Mouse (Mus musculus) megakaryocyte, adult 5-6 weeks (primary cell): ENCODE results near the gene Ebf4. TPM values are rescaled to one million over a fixed set of nuclear protein-coding genes. Genes with fewer than 3 reads are reported as not detected.

ENCODE experiments used
- ATAC-seq: 2 replicates; pipeline ENCODE4 v1.8.0; 2016; ENCODE audit warnings: mild to moderate bottlenecking, inconsistent platforms; ENCODE audit not compliant: poor library complexity, severe bottlenecking
- total RNA-seq, 2 experiments: library from RNA; stranded (forward) in 1 of 2; stranded (reverse) in 1 of 2; fragments of 153-499, 151-499 nt in 1 of 2; fragments of 221-1000, 200-1000 nt in 1 of 2; gene quantifications; 2 replicates each; pipeline versions ENCODE4 v1.2.3 to v1.2.4; 2015 to 2017

The Ebf4 gene
- total RNA-seq (2015) (not detected in 2 replicates), total RNA-seq (2017) (not detected in 2 replicates)

DNA sequence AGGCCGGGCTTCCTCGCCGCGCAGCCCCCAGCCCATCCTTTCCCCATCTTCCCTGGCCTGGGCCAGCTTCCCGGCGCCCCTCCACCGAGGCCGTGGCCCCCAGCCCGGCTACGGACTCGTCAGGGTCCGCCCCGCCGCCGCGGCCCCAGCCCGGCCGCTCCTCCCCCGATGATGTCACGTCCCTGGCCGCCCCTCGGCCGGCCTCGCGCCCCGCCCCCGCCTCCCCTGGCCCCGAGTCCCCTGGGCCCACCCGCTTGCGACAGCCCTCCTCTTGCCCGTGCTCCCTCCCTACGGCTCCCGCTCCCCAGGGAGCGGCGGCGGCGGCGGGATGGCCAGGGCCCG, at the start of gene Ebf4:
Gene Ebf4, plus strand, starts transcription at position 234 of the 342 bp plus-strand sequence.
- ATAC-seq = no peak

DNA sequence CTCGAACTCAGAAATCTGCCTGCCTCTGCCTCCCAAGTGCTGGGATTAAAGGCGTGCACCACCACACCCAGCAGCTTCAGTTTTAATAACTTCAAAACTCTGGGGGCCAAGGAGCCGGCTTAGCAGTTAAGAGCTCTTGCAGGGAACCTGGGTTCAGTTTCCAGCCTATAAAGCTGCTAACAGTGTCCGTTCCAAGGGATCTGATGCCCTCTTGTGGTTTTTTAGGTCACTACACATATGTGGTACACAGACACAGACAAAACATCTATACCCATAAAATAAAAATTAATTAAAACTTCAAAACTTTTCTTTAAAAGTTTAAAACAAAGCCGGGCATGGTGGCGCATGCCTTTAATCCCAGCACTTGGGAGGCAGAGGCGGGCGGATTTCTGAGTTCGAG, 48.1 kb upstream of the Ebf4 start:
- peak; percentile 64 for ATAC-seq

DNA sequence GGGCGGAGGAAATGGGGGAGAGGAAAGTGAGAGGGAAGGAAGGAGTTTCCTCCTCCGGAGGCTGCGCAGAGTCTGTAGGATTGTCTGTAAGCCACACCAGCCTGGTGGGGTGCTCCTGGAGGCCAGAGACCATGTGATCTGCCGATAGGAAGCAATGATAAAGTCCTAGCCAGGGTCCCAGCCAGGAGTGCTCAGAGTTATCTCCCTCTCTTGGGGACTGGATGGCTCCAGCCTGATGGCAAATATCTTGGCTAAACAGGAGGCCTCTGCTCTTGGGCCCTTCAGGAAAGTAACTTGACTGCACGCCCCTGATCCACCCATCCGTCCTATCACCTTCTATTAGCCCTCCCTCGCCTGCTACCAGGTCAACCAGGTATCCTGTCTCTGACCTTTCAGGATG, 46.7 kb upstream of the Ebf4 start:
- no peak for ATAC-seq

DNA sequence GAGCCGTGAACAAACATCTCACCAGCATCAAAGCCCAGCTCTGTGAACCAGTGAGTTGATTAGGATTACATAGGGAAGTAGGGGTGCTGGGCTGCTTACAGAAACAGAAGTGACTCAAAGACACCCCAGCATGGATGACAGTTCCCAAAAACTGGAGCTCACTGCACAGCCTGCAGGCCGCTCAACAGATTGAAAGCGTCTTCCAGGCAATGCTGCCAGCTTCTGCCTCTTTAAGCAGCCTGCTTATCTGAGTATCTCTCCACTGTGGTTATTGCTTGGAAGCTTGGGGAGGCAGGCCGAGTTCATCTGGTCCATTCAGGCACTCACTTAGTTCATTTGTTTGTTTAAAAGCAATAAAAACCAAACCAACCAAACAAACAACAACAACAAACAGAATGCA, 38.2 kb upstream of the Ebf4 start:
- no peak for ATAC-seq

DNA sequence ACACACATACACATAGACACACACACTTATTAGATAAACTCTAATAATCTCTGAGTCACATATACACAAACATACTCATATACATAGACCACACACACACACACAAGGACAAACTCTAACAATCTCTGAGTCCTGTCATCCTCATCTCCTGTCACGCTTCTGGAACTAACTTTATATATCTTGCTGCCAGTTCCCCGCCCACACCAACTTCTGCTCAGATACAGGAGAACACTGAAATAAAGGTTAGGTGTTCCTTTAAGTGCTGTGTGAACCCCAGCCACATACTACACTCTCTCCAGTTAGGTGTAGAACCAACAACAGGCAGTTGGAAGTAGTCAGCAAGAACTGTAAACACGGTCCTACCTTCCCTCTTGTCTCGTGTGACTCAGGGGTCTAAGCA, 34.1 kb upstream of the Ebf4 start:
- ATAC-seq = no peak

DNA sequence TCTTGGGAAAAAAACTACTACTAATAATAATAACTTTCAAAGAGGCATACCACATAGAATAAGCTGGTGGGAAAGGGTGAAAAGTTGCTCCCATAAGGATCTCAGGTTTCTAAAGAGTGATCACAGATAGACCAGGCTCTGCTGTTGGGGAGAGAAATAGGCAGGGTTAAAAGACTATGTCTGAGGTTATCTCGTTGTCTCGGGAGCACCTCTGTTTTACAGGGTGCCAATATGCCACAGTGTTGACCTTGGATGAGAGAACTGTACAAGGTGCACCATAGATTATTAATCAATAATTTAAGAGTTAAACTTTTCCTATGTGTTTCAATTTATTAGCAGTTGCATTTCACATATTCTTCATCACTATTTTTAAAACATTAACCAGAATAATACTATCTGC, 33.1 kb upstream of the Ebf4 start:
- ATAC-seq = no peak

DNA sequence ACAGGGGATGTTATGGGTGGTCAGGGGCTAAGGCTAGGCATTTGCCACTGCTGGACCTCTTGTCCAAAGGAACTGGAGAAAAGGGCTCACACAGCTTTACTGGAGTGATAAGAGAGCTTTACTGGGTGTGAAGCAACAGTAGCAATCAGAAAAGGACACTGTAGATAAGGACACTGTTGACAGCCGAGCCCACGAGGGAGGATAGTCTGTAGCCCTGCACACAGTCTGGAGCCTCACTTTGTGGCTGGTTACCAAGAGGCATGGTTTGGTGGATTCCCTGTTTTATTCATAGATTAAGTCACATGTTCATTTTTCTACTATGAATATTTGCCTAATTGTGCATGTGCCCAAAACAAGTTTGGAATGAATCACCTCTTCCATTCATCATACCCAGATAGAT, 32.6 kb upstream of the Ebf4 start:
- peak; percentile 45; the same call in 1 of the 2 replicates for ATAC-seq

DNA sequence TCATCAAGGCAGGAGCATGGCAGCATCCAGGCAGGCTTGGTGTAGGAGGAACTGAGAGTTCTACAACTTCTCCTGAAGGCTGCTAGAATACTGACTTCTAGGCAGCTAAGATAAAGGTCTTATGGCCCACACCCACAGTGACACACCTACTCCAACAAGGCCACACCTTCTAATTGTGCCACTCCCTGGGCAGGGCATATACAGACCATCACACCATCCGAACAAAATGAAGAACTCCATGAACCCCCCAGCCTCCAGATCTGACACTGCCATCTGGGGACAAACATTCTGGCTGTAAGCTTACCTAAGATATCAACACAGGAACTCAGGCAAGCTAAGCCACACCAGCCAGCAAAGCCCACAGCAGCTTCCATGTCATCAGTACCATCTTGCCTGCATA, 29.4 kb upstream of the Ebf4 start:
- ATAC-seq = no peak

DNA sequence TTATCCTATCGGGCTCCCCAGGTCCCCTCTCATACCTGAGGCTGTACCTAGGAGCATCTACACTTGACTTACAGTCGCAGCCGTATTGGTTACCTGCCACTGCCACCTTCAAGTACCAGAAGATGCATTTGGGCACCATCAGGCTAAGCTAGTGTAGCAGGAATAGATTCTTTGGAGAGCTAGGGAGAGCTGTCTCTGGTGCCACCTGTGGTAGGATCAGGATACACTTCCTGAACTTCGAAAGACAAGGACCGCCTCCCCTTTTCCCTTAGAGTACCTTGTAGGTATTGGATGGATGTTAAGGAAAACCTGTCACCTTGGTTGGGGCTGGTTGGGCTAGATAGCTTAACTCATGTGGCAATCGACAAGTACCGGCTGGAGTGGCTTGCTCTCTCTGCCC, 26.9 kb upstream of the Ebf4 start:
- ATAC-seq = no peak

DNA sequence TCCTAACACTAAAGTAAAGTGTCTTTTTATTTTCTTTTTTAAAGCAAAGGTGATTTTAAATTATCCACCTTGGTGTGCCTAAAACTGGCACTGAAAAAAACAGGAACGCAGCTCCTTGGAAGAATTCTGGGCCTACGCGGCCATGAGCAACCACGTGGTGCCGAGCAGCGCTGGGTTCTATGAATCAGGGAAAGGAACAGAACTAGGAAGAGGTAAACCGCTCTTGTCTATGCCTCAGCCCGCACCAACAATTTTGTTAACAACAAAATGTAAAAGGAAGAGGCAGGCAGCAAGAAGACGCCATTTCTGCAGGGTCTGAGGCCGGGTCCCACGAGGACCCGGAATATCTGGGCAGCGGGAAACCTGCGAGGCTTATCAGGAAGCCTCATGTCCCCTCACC, 21.2 kb upstream of the Ebf4 start:
- ATAC-seq = peak; percentile 22

DNA sequence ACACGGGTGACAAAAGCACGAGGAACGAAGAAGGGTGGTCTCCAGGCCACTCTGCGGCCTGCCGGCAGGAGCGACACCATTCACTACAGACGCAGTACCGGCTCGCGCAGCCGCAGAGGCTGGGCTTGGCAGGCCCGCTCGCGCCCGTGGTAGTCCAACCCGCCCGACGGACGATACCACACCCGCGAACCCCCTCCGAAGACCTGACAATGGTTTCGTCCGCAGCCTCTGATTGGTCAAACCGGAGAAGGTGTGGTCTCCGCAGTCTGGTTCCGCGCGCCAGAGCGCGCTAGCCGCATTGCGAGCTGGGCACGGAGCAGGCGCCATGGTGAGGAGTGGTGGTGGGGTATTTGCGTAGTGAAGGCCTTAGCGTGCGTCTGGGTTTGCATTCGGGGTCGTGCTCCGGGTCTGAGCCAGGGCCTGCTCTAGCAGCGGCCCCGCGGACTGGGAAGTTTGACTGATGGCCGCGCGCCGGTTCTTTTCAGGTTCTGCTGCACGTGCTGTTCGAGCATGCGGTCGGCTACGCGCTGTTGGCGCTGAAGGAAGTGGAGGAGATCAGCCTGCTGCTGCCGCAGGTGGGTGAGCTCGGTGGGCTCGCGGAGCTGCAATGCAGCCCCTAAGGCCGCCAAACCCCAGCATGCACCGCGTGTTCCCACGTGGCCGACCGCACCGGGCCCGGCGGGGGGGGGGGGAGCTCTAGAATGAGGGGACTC, 20.7 kb upstream of the Ebf4 start, which contains the start of gene Nop56:
Gene Nop56, plus strand, starts transcription at position 282 of the 713 bp plus-strand sequence.
- peak; percentile 97 for ATAC-seq

DNA sequence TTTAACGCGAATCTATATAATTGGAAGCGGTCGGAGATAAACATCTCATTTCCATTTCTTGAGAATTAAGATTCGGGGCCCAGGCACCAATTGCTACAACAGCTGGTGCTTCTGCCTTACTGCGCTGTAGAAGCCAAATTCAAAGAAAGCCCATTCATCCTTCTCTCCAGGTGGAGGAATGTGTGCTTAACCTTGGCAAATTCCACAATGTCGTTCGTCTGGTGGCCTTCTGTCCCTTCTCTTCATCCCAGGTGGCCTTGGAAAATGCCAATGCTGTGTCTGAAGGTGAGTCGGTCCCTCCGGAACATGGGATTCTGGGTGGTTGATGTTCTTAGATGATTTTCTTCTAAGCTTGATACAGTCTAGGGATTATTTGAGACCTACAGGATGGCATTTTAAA, 20.1 kb upstream of the Ebf4 start:
- ATAC-seq = no peak

DNA sequence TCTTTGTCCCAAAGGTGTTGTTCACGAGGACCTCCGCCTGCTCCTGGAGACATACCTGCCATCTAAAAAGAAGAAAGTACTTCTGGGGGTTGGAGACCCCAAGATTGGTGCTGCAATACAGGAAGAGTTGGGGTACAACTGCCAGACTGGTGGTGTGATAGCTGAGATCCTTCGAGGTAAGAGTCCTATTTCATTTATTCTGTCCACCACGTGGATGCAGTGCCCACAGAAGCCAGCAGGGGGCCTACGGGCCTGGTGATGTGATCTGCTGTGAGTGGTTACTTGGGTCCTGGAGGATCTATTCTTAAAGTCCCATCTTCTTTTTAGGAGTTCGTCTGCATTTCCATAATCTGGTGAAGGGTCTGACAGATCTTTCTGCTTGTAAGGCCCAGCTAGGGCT, 19.3 kb upstream of the Ebf4 start:
- peak; percentile 27; the same call in 1 of the 2 replicates for ATAC-seq

DNA sequence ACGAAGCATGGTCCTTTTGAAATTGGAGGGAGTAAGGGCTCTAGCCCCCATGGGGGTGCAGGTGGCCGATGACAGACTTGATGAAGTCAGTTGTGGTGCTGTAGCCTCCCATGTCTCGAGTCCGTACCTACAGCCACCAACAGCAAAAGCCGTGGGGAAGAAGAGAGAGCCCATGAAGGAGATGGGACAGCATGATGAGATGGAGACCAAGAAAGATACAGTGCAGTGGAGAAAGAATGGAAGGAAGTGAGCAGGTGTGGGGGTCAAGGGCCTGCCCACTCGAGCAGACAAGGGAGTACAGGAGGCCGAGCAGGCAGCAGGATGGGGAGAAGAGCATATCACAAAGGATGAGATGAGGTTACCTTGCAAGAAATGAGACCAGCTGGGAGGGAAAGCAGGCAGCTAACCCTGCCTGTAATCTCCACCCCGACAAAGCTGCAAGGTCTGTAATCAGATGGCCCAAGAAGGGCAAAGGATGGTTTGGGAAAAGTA, 15.3 kb upstream of the Ebf4 start:
- ATAC-seq = no peak

DNA sequence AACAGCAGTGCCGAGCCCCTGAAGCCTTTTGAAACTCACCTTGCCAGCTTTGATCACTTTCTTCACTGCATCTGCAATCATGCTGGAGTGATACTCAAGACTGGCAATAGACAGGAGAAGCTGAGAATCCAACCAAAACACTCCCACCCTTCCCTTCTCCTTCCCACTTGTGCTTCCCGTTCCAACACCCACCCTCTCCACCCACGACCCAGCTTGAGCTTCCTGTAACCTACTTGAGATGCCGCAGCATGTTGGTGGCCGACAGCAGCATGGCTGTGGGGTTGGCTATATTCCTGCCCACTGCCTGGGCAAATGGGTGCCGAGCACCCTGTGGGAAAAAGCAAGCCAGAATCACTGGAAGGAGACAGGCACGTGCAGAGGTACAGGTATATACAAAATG, 14.7 kb upstream of the Ebf4 start:
- ATAC-seq = no peak

DNA sequence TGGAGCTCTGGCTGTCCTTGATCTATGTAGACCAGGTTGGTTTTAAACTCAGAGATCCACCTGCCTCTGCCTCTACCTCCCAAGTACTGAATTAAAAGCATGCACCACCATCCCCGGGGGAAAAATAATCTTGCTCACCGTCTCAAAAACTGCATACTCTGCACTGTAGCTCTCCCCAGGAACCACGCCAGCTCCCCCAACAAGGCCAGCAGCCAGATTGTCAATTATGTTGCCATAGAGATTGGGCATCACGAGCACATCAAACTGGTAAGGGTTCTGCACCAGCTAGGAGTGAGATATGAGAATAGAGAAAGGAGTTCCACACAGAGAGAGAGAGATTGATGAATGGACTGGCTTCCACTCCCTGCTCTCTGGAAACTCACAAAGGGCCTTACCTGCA, 14.2 kb upstream of the Ebf4 start:
- ATAC-seq = no peak

DNA sequence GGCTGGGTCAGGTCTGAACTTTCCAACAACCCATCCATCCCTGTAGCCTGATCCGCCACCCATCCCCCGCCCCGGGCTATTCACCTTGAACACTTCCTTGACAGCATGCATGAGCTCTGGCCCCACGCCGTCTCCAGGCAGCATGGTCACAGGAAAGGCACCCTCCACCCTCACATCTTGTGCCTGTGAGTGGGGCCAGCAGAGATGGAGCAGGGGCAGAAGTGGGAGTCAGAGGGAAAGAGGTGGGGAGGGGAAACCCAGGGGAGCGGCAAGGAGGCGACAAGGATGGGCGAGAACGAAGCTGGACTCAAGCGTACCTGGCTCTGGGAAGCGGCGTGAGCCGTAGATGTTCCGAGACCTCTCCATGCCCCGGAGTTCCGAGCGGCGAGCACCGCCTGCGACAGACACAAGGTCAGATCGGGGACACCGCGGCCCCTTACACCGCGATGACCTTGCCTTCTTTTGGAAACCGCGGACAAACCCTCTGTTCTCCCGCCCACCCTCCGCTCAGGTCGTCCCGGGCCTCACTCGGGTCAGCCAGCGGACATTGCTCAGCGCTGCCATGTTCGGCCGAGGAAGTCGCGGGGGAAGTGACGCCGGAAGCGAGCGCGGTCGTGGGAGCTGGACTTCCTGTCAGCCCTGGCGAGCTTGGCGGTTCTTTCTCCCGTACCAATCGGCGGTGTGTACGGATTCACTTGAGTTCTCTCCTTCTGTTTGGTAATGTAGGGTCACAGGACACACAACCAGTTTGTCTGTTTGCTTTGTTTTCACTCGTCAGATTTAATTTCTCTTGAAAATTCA, 10.9 kb upstream of the Ebf4 start, which contains the start of gene Idh3b:
Gene Idh3b, minus strand, starts transcription at position 694 of the 801 bp plus-strand sequence.
- peak; percentile 99 for ATAC-seq

DNA sequence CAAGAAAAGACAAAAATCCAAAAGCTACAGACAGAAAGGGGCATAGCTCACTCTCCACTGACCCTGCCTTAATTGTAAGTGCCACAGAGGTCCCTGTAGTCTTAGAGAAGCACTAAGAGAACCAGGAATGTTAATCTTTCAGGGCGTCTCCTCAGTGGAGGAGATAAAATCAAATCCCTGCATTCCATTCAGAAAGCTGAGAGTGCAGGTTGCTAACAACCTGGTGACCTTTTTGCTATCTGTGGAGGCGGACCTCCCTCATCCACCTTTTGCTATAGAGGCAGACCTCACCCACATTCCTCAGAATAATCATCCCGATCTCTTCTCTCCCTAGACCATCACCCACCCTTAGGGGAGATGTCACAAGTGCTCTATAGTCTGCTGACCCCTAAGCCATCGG, 5.9 kb upstream of the Ebf4 start:
- no peak for ATAC-seq

DNA sequence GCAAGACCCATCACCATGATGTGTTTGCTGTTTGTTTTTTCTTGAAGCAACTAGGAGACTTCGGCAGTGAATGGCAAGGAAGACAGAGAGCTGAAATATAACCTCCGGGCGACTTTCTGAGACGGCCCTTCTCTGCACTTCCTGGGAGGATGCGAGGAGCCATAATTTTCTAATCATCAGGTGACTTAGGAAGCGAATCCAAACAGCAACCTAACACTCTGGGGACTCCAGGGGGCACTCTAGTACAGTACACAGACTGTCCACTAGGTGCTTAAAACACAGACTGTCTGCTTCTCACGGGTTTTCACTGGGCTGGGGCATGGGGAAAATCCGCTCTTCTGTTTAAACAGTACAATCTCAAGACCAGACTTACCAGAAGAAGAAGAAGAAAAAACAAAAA, 3.5 kb upstream of the Ebf4 start:
- peak; percentile 70 for ATAC-seq

DNA sequence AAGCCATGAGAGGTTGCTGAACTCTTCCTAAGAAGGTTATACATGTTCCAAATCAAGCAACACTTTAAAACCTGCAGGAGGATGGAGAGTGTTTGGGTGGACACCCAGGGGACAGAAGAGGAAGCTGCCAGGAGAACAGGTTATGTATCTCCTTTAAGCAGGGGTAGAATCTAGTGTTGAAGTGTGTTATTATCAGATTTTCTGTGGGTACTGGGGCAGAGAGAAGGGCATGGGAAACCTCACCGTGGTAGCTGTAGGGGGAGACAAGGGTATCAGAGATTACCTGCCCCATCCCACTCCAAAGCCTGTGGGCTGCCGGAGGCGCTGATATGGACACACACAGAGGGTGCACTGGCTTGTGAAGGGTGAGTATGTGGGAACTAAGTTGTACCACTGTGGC, 2.0 kb upstream of the Ebf4 start:
- ATAC-seq = no peak

DNA sequence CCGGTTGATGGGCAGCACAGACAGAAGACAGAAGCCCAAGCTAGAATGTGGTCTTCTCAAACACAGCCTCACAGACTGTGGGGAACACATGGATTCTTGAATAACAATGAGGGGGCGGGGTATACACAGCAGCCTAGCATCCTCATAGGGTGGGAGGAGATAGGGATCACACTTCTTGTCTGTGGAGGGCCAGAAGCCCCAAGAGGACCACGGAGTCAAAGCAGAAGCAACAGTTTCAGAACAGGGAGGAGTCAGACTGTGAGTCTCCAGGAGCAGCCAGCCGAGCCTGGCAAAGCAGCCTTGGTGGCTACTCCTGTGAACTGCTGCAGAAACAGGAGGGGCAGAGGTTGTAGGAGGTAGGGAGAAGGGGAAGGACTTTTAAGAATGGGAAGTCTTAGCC, 1.5 kb upstream of the Ebf4 start:
- 0 out of 2 replicates have a peak, but pooled peaks have one; percentile 19 for ATAC-seq
